Mouse (Mus musculus): ENCODE measurements around the gene Usp30. TPM values are rescaled to one million over a fixed set of nuclear protein-coding genes. Genes with fewer than 3 reads are reported as not detected.

Usp30 gene
- polyA plus RNA-seq, 1 experiment: 35.0 TPM

GRCm38 (mm10) chr5:114127374-114128349, 62.4 kb downstream of the Usp30 start, which contains the start of gene Alkbh2:
Alkbh2 (minus strand) TSS chr5:114128218.
- DNase-seq (ENCODE audit: low read depth): no peak

GRCm38 (mm10) chr5:114129550-114130210, 64.4 kb downstream of the Usp30 start:
- DNase-seq (ENCODE audit: low read depth): no peak

GRCm38 (mm10) chr5:114130211-114130605, 64.9 kb downstream of the Usp30 start, which contains the start of gene Ung:
Ung (plus strand) TSS chr5:114130386.
- DNase-seq (ENCODE audit: low read depth): no peak

- DNase-seq (ENCODE audit: low read depth): no peak
These were observed 65.6 kb downstream of the Usp30 start for GRCm38 (mm10) chr5:114130698-114131520.

GRCm38 (mm10) chr5:114131521-114131840, 66.2 kb downstream of the Usp30 start:
- no peak for DNase-seq (ENCODE audit: low read depth)

GRCm38 (mm10) chr5:114132841-114133240, 67.6 kb downstream of the Usp30 start:
- DNase-seq (ENCODE audit: low read depth): no peak

- no peak for DNase-seq (ENCODE audit: low read depth)
These were observed 68.9 kb downstream of the Usp30 start for GRCm38 (mm10) chr5:114134091-114134534.

- no peak for DNase-seq (ENCODE audit: low read depth)
These were observed 70.3 kb downstream of the Usp30 start for GRCm38 (mm10) chr5:114135516-114135915.

GRCm38 (mm10) chr5:114137481-114138276, 72.4 kb downstream of the Usp30 start:
- DNase-seq (ENCODE audit: low read depth): no peak

GRCm38 (mm10) chr5:114138277-114139164, 73.3 kb downstream of the Usp30 start:
- no peak for DNase-seq (ENCODE audit: low read depth)

- no peak for DNase-seq (ENCODE audit: low read depth)
These were observed 73.9 kb downstream of the Usp30 start for GRCm38 (mm10) chr5:114139175-114139574.

- no peak for DNase-seq (ENCODE audit: low read depth)
These were observed 81.0 kb downstream of the Usp30 start, which contains the start of gene Acacb for GRCm38 (mm10) chr5:114146028-114146888. Acacb (plus strand) TSS chr5:114146535.

GRCm38 (mm10) chr5:114147043-114147972, 82.0 kb downstream of the Usp30 start:
- no peak for DNase-seq (ENCODE audit: low read depth)

GRCm38 (mm10) chr5:114152359-114153092, 87.3 kb downstream of the Usp30 start:
- DNase-seq (ENCODE audit: low read depth): no peak

- no peak for DNase-seq (ENCODE audit: low read depth)
These were observed 88.2 kb downstream of the Usp30 start for GRCm38 (mm10) chr5:114153490-114153889.

GRCm38 (mm10) chr5:114154765-114155164, 89.5 kb downstream of the Usp30 start:
- DNase-seq (ENCODE audit: low read depth): no peak

Measured in gonadal fat pad, adult 2 months (tissue).